Mouse (Mus musculus) brown adipose tissue, adult 24 weeks (tissue): ENCODE measurements around the gene Snx4. TPM values are rescaled to one million over a fixed set of nuclear protein-coding genes. Genes with fewer than 3 reads are reported as not detected.

Source experiments
- H3K27ac ChIP-seq: fragments of 200-500 bp; replicated peaks from 2 replicates; pipeline ENCODE4 v1.5.1; 2012; ENCODE audit warnings: low read depth, mild to moderate bottlenecking, low read length
- H3K4me1 ChIP-seq: fragments of 200-500 bp; 2 replicates; pipeline ENCODE4 v1.6.1; 2012; ENCODE audit warnings: low read length, mixed read lengths; ENCODE audit not compliant: control insufficient read depth, insufficient read depth, insufficient read length
- H3K4me3 ChIP-seq: fragments of 200-500 bp; 2 replicates; pipeline ENCODE4 v1.5.1; 2012; ENCODE audit warnings: low read depth, mild to moderate bottlenecking, low read length, moderate library complexity; ENCODE audit not compliant: insufficient read depth
- polyA plus RNA-seq: library from polyadenylated mRNA; stranded (reverse); fragments of >200 nt; gene quantifications from 2 replicates; pipeline ENCODE4 v1.2.4, GENCODE M21; 2012; ENCODE audit not compliant: missing spikeins, insufficient read depth, insufficient read length

Snx4 gene
- polyA plus RNA-seq, 1 experiment = 36.8 TPM

DNA sequence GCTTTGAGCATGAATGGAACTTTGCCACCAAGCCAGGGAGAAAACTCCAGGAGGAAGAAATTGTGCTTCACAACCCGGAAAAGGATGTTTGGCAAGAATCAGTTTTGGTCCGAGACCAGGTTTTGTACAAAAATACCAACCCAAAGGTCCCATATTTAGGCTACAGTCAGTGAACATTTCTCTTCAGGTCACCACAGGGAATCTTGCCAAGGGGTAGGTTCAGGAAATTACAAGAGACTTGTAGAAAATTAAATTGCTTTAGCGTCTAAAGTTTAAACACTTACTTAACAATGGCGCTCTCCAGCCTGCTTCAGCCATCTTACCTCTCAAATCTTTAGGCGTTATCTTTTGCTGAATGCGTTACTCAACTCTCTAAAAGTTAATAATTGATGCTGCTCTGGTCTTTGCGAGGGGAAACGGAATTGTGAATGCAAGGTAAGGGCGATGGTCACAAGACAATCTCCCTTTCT is 556 bp upstream of the Snx4 start:
- H3K4me3 ChIP-seq = peak overlapping the region; percentile 89
- H3K27ac ChIP-seq = peak overlapping the region; percentile 77
- no peaks in the 10 kb centered on the region for H3K4me1 ChIP-seq

DNA sequence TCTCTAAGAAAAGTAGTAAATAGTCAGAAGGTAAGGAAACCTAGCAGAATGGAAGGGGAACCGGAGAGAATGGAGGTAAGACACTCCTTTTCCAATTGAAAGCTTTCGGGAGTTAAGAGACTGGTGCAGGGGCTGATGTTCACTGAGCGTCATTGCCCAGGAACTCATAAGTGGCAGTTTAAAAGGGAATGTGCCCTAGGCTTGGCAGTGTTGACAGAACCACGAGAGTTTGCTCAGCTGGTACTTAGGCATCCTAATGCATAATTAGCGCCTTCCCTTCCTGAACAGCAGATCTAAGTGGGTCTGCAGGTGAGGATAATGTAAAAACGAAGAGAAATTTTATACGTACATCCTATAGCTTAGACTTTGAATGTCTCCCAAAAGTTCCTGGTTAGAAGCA is 4.4 kb downstream of the Snx4 start:
- no peak overlapping the region for H3K4me3 ChIP-seq
- peaks cover 2% of the 10 kb centered on the region; the same call in 1 of the 2 replicates for H3K4me1 ChIP-seq
- no peak overlapping the region for H3K27ac ChIP-seq

DNA sequence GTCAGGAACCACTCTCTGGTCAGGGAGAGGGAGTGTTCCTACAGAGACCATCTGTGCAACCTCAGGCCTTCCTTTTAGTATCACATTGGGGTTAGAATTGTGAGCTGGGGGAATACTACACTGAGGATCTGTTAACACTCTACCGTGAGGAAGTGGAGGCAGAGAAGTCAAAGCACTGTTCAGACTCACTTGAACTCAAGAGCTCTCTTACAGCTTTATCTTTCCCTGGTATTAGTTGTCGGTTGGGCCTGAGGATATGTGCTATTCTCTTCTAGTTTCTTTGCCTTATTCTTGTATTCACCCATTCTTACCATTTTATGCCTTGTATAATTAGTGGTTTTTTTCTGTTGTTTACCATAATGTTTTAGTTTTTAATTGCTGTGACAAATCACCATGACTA is 7.3 kb downstream of the Snx4 start:
- peaks cover 7% of the 10 kb centered on the region; the same call in 1 of the 2 replicates for H3K4me1 ChIP-seq
- no peak overlapping the region for H3K27ac ChIP-seq
- no peak overlapping the region for H3K4me3 ChIP-seq

DNA sequence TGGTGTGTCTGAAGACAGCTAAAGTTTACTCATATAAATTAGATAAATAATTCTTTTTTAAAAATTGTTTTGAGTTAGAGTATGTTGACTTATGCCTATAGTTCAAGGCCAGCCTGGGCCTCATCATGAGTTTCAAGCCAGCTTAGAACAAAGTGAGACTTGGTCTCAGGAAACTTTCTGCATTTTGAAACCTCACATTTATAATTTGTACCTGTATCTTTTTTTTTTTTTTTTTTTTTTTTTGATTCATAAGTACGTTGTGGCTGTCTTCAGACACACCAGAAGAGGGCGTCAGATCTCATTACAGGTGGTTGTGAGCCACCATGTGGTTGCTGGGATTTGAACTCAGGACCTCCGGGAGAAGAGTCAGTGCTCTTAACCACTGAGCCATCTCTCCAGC is 8.6 kb downstream of the Snx4 start:
- H3K4me1 ChIP-seq = peaks cover 7% of the 10 kb centered on the region; the same call in 1 of the 2 replicates
- no peak overlapping the region for H3K27ac ChIP-seq
- H3K4me3 ChIP-seq = no peak overlapping the region

DNA sequence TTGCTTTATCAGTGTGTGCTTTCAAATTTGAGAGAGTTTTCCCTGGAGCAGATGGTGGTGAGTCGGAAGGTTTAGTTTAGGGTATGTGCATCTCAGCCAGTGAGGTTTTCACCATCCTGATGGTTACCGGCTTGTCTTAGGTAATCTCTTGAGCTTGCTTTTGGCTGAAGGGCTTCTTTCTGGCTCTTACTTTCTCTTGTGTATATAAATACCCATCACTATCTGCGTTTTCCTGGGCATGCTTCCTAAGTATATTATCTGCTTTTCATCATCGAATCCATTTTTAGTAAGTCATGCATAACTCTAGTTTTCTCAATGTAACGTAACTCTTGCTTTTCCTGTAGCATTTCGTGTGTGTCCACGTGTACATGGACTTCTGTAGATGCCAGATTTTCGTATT is 9.6 kb downstream of the Snx4 start:
- peaks cover 7% of the 10 kb centered on the region; the same call in 1 of the 2 replicates for H3K4me1 ChIP-seq
- no peak overlapping the region for H3K4me3 ChIP-seq

DNA sequence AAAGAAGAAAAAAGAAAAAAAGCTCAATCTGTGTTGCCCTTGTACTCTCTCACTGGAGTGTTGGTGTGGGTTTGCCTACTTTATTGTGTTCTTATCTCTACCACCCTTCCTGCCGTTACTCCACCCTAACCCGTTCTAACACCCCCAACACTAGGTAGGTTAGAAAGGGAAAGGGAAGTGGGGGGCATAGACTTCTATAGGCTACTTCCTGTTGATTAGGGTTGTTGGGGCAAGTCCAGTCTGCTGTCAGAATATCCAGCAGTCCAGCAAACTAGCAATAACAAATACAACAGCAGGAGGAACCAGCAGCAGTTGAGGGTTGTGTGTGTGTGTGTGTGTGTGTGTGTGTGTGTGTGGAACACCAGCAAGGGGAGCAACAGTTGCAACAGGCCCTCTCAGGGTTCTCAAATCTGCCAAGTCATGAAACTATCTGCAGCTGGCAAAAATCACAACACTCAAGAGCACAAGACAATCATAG is 10.4 kb downstream of the Snx4 start:
- H3K27ac ChIP-seq = no peak overlapping the region
- H3K4me3 ChIP-seq = no peak overlapping the region
- peaks cover 7% of the 10 kb centered on the region; the same call in 1 of the 2 replicates for H3K4me1 ChIP-seq

More for the DNA sequence above, 9.6 kb downstream of the Snx4 start:
- no peak overlapping the region for H3K27ac ChIP-seq

DNA sequence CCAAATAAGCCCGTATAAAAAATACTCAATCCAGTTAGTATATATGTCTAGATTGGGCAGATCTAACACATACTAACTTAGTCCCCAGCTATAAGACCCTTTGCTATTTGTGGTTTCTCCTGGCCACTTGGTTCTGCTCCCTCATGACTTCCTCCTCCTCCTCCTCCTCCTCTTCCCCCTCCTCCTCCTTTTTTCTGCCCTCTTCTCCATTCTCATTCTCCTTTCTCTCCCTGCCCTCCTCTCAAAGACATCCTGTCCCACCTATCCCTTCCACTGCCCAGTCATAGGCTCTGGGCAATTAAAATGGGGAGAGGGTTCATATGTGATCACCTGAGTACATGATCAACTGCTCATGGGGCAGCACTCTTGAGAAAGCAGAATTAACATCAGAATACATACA is 10.9 kb downstream of the Snx4 start:
- Histone ChIP-seq H3K4me1 (peaks cover 7% of the 10 kb centered on the region; the same call in 1 of the 2 replicates), H3K4me3 (no peak overlapping the region), H3K27ac (no peak overlapping the region)

DNA sequence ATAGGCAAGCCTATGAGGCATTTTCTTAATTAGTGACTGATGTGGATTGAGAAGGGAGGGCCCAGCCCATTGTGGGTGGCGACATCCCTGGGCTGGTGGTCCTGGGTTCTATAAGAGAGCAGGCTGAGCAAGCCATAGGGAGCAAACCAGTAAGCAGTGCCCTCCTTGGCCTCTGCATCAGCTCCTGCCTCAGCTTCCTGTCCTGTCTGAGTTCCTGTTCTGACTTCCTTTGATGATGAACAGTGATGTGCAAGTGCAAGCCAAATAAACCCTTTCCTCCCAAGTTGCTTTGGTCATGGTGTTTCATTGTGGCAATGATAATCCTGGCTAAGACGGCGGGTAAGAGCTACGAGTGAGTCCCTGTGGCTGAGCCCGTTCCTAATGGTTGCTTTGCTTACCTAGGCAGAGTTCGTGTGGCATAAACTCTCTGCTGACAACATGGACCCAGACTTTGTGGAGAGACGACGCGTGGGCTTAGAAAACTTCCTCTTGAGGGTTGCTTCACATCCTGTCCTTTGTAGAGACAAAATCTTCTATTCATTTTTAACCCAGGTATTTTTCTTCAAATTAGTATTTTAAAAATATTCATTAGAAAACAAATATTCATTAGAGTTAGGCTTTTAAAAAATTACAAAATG is 16.5 kb downstream of the Snx4 start:
- no peak overlapping the region for H3K27ac ChIP-seq
- H3K4me1 ChIP-seq = no peaks in the 10 kb centered on the region
- H3K4me3 ChIP-seq = no peak overlapping the region

DNA sequence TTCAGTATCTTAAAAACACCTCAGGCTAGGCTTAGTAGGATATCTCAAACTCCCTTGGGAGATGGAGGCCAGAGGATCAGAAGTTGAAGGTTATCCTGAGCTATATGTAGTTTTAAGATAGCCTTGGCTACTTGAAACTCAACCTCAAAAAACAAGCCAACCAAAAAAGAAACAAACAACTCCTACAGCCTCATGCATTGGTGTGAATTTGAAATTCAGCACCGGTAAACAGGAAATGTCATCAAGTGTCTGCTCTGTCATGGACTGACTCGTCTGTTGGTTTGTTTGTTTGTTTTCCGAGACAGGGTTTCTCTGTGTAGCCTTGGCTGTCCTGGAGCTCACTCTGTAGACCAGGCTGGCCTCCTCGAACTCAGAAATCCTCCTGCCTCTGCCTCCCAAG is 20.6 kb downstream of the Snx4 start:
- H3K4me1 ChIP-seq = no peaks in the 10 kb centered on the region
- no peak overlapping the region for H3K4me3 ChIP-seq
- no peak overlapping the region for H3K27ac ChIP-seq

DNA sequence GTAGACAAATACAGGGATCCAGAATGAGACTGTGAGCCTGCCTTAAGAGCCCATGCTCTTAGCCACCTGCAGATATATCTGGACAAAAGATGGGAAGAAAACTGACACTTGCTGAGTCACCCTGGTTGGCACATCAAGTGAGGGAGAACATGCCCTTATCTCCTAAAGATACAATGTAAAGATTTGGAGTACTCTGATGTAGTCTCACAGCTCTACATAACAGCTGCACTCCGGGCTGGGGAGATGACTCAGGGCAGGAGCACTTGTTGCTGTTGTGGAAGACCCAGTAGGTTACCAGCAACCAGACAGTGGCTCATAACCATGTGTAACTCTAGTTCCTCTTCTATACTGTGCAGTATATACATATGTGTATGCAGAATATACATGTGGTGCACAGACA is 31.8 kb downstream of the Snx4 start:
- H3K4me3 ChIP-seq = no peak overlapping the region
- H3K4me1 ChIP-seq = no peaks in the 10 kb centered on the region
- no peak overlapping the region for H3K27ac ChIP-seq

DNA sequence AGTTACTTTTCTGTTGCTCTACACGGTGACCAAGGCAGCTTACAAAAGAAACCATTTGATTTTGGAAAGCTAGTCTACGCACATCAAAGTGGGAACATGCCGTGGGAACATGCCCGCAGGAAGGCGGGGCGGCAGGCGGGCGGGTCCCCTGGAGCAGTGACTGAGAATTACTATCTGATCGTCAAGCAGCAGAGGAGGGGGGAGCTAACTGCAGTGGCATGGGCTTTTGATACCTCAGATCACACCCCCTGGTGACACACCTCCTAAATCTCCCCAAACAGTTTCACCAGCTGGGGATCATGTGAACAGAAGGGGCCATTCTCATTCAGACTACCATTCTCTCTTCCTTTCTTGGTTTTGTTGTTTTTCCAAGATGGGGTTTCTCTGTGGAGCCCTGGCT is 37.3 kb downstream of the Snx4 start:
- no peaks in the 10 kb centered on the region for H3K4me1 ChIP-seq

DNA sequence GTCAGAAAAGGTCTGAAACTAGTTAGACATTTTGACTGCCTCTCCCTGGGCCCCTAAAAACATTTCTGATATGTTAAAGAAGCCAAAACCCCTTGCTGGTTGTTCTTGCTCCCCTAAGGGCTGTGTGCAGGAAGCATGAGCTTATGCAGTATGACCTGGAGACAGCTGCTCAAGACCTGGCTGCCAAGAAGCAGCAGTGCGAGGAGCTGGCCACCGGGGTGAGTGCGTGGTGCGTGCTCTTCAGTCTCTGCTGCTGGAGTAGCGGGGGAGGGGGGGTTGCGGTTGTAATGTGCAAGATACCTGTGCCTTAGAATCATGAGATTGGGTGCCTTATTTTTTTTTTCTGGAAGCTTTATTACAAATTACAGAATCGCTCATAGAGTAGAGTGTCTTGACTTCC is 38.7 kb downstream of the Snx4 start:
- Histone ChIP-seq H3K27ac (no peak overlapping the region), H3K4me1 (no peaks in the 10 kb centered on the region), H3K4me3 (no peak overlapping the region)

More for the DNA sequence above, 37.3 kb downstream of the Snx4 start:
- H3K4me3 ChIP-seq = no peak overlapping the region
- H3K27ac ChIP-seq = no peak overlapping the region

DNA sequence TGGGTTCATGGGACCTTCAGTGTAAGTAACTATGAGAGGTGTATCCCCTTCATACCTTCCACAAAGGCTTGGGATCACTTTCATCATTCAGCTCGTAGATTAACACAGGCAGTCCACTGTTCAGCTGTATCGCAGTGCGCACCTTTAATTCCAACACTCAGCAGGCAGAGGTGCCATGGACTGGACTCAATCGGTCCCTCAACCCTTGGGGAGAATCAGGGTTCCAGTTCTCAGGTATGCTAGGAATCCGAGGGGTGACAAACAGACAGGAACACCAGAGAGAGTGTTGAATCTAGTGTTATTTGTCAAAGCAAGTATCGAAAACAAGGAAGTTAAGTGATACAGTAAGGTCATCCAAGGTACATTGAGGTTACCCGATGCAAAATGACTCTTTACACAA is 41.0 kb downstream of the Snx4 start:
- H3K4me1 ChIP-seq = no peaks in the 10 kb centered on the region
- H3K27ac ChIP-seq = no peak overlapping the region
- no peak overlapping the region for H3K4me3 ChIP-seq

DNA sequence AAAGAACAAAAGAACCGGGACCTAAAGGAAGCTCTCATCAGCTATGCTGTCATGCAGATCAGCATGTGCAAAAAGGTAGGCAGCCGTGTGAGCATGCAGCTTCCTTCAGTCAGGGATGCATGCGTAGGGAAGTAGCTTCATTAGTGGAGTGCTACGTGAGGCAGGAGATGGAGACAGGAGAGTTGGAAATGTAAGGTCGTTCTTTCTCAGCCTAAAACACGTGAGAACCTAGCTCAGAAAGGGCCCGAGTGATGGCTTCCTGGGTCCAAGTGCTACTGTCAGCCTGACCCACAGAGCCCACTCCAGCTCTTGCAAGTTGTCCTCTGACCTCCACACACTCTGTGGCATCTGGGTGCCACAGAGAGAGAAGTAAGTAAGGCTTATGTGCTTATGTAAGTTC is 43.4 kb downstream of the Snx4 start:
- H3K27ac ChIP-seq = no peak overlapping the region
- H3K4me3 ChIP-seq = no peak overlapping the region
- no peaks in the 10 kb centered on the region for H3K4me1 ChIP-seq

DNA sequence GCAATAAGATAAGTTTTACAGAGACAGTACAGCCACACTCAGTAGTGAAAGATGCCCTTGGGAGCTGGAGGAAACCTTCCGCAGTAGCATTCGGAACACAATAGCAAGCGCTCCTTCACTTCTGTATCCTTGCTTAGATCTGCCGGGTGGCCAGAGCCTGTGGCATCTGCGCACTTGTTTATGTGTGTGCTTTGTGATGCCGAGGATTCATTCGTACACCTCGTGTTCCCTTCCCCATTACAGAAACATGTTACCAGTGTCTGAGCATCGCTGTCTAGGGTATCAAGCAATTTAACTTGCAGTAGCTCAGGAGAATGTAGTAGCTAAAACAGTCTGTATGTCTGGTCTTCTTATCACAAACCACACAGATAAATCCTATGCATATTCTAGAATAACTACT is 44.1 kb downstream of the Snx4 start:
- Histone ChIP-seq H3K4me1 (no peaks in the 10 kb centered on the region), H3K27ac (no peak overlapping the region), H3K4me3 (no peak overlapping the region)

DNA sequence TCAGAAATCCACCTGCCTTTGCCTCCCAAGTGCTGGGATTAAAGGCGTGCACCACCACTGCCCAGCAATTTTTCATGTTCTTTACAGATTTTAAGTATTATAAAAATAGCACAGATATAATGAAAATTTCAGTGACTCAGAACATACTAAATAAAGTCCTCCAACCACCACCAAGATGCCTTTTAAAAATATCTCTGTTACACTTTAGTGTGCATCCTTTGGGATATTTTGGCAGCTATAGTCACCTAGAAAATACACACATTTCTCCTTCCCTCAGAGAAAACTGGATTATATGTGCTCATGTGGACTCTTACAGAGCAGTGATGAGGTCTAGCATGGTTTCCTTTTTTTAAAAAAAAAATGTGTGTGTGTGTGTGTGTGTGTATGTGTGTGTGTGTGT is 46.3 kb downstream of the Snx4 start:
- H3K27ac ChIP-seq = no peak overlapping the region
- H3K4me1 ChIP-seq = no peaks in the 10 kb centered on the region
- H3K4me3 ChIP-seq = no peak overlapping the region
